In the genomic region with DNA sequence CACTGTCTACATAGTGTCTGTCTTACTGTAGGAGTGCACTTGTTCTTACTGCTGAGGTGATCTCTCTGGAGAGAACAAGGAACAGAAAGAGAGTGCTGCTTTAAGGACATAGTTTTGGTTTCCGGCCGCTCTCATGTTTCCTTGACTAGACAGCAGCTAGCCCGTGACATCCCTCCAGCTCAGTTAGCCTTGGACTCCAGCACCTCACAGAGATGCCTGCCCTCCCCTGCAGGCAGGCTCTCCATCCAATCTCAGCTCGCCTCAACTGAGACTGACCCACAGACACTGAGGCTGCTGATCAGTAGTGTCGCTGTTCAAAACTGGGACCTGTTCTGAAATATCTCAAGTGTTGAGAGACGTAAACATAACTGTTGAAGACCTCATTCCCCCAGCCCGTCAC, we compare ENCODE assay signal across 17 mouse cellular contexts. TPM values are rescaled to one million over a fixed set of nuclear protein-coding genes. Genes with fewer than 3 reads are reported as not detected.
A peak's percentile ranks its signal among the peaks of the same experiment; 100 is the strongest.
DNase-seq lines count a peak whose midpoint lies in the region; ATAC-seq and TF ChIP-seq lines count a peak whose summit lies in the region.
"Had no signal": no experiment of that assay in that cellular context is flagged by ENCODE, and none has a peak within 500 bp of the region (broad histone marks: within the 10 kb centered on the region; RNA-seq: fewer than 3 reads in every experiment).

No protein-coding gene starts in this region.

- peaks cover 4% of the 10 kb centered on the region; the same call in 1 of the 2 replicates for H3K36me3 ChIP-seq in kidney, adult 2 months (ENCODE audit: control insufficient read depth, insufficient read depth, low read length)

- 0 out of 2 replicates have a peak, but pooled peaks have one; percentile 18 for ATAC-seq in megakaryocyte, adult 5-6 weeks (ENCODE audit: poor library complexity, severe bottlenecking)
- ATAC-seq: forebrain, embryonic 13.5 days; forebrain, postnatal 0 days; hindbrain, postnatal 0 days had no signal

- no peaks in the 10 kb centered on the region for H3K4me1 ChIP-seq in kidney, adult 2 months (ENCODE audit: control insufficient read depth, insufficient read depth, low read length)
- H3K4me1 ChIP-seq: forebrain, embryonic 13.5 days; heart, embryonic 15.5 days; hindbrain, embryonic 13.5 days had no signal

- no peaks in the 10 kb centered on the region for H3K27me3 ChIP-seq in kidney, adult 2 months (replicated peaks; ENCODE audit: control insufficient read depth, insufficient read depth, low read length)
- H3K27me3 ChIP-seq: forebrain, embryonic 13.5 days; heart, embryonic 15.5 days; hindbrain, embryonic 13.5 days had no signal

- 78% methylated on average over 7 of the region's 7 CpGs for WGBS in kidney, adult 2 months

- TF ChIP-seq CTCF in kidney, adult 2 months (conservative IDR thresholded peaks at IDR 0.05; ENCODE audit: insufficient read depth, insufficient read length, low read depth, low read length): no peak

- H3K4me3 ChIP-seq in kidney, adult 2 months (ENCODE audit: insufficient read depth, low read depth, low read length): no peak overlapping the region
- H3K4me3 ChIP-seq: forebrain, embryonic 13.5 days; heart, adult 2 months; heart, embryonic 15.5 days; hindbrain, embryonic 13.5 days had no signal

- H3K27ac ChIP-seq in kidney, adult 2 months (ENCODE audit: insufficient read depth, low read depth, low read length): 0 out of 2 replicates have a peak overlapping the region, but pooled peaks have one; percentile 26
- H3K27ac ChIP-seq: forebrain, embryonic 13.5 days; heart, adult 2 months; hindbrain, embryonic 13.5 days; hindbrain, postnatal 0 days had no signal

- peak; percentile 49 for DNase-seq in adrenal gland, postnatal 10 days
- no peak for DNase-seq in adrenal gland, adult 18-20 months (ENCODE audit: low spot score in 2 of 2)
- DNase-seq in kidney, adult 2 months: no peak
- DNase-seq in kidney, adult 11 months: no peak
- DNase-seq in adrenal gland, postnatal 25 days: peak; percentile 41
- no peak for DNase-seq in frontal cortex, postnatal 25 days (ENCODE audit: low spot score in 2 of 2)
- DNase-seq: cerebellum, adult 2 months; cerebellum, postnatal 10 days; forebrain, postnatal 0 days; heart, adult 2 months; heart, postnatal 14 days; kidney, adult 9 months had no signal

- no peak for TF ChIP-seq POLR2A in kidney, adult 2 months (IDR thresholded peaks at IDR 0.05; ENCODE audit: low read depth, low read length)

RNA-seq across cellular contexts. Expression of a gene that starts 53.2 kb away (rescaled TPM):
- total RNA-seq in adrenal gland, postnatal 10 days (2021): 100 to 1,000 TPM; 103 to 111 TPM
- total RNA-seq in adrenal gland, adult 18-20 months (2021): 10 to 100 TPM; 80.4 to 92.5 TPM
- polyA plus RNA-seq in kidney, adult 2 months (2012; rRNA removed): 37.7 and 40.9 TPM in 2 replicates
- total RNA-seq in adrenal gland, postnatal 25 days (2021): 86.6 and 107 TPM in 2 replicates
- total RNA-seq in megakaryocyte, adult 5-6 weeks (2015): 20.7 and 23.0 TPM in 2 replicates
- total RNA-seq in megakaryocyte, adult 5-6 weeks (2017): 26.4 and 27.6 TPM in 2 replicates

RNA-seq across cellular contexts. Expression of a gene that starts 56.0 kb away (rescaled TPM):
- total RNA-seq in adrenal gland, postnatal 10 days (2021): 10 to 100 TPM; 64.5 to 71.2 TPM
- 100 to 1,000 TPM; 116 to 119 TPM for total RNA-seq in adrenal gland, adult 18-20 months (2021)
- 404 and 464 TPM in 2 replicates for polyA plus RNA-seq in kidney, adult 2 months (2012; rRNA removed)
- total RNA-seq in adrenal gland, postnatal 25 days (2021): 99.9 and 103 TPM in 2 replicates
- total RNA-seq in megakaryocyte, adult 5-6 weeks (2015): 8.4 and 9.8 TPM in 2 replicates
- total RNA-seq in megakaryocyte, adult 5-6 weeks (2017): 19.4 and 29.0 TPM in 2 replicates

Comparison
In these comparisons a context has a peak if more than half of its experiments do, and no peak if none do; other contexts are left out.
1. DNase-seq: peak in adrenal gland, postnatal 10 days (single experiment) and adrenal gland, postnatal 25 days (single experiment); none in adrenal gland, adult 18-20 months (0 of 2), kidney, adult 2 months (single experiment), kidney, adult 11 months (single experiment) and frontal cortex, postnatal 25 days (0 of 2).